Mouse (Mus musculus) brain, adult 10 weeks (tissue): Measurements from ENCODE around the gene Nat8f5. TPM values are rescaled to one million over a fixed set of nuclear protein-coding genes. Genes with fewer than 3 reads are reported as not detected.

Experiments
- polyA plus RNA-seq: library from polyadenylated mRNA; stranded (reverse); fragments of 350-450 nt; fragmentation: Illumina TruSeq; extraction: RNeasy Lipid Tissue Mini Kit (QIAGEN cat#74804); gene quantifications from one replicate; pipeline ENCODE4 v1.2.3, GENCODE M21; 2015; ENCODE audit warnings: low read depth, low replicate concordance

Nat8f5 gene
- 5.1 TPM for polyA plus RNA-seq

GRCm38 (mm10) chr6:85820837-85821236 is at the start of gene Nat8f5, which contains the start of gene Nat8f6:
Nat8f5 (minus strand) TSS chr6:85820972.
Nat8f6 (minus strand) TSS chr6:85820954.

GRCm38 (mm10) chr6:85869006-85869405 is 48.2 kb upstream of the Nat8f5 start, which contains the start of gene Nat8f2:
Nat8f2 (minus strand) TSS chr6:85869158.

GRCm38 (mm10) chr6:85831796-85832321 is 11.1 kb upstream of the Nat8f5 start, which contains the start of gene Nat8:
Nat8 (minus strand) TSS chr6:85832082.

Other genes starting within 250 kb of the Nat8f5 start
- gene Alms1, start 233.4 kb downstream of the Nat8f5 start, polyA plus RNA-seq = 3.9 TPM
- 1.00 TPM for gene Nat8f7, start 107.8 kb downstream of the Nat8f5 start, polyA plus RNA-seq
- 11.6 TPM for gene Nat8f3, start 55.2 kb downstream of the Nat8f5 start, polyA plus RNA-seq
- 0.98 TPM for gene Nat8f6, start within 50 bp of the Nat8f5 start, polyA plus RNA-seq
- 4.3 TPM for gene Nat8, start 11.1 kb upstream of the Nat8f5 start, polyA plus RNA-seq
- gene Nat8f2, start 48.2 kb upstream of the Nat8f5 start, polyA plus RNA-seq = 0.22 TPM
- gene Nat8f4, start 83.9 kb upstream of the Nat8f5 start, polyA plus RNA-seq = 12.3 TPM
- 133 TPM for gene Tprkb, start 90.9 kb upstream of the Nat8f5 start, polyA plus RNA-seq
- 41.6 TPM for gene Nat8f1, start 94.7 kb upstream of the Nat8f5 start, polyA plus RNA-seq
- gene Dusp11, start 140.7 kb upstream of the Nat8f5 start, polyA plus RNA-seq = 62.3 TPM
- not detected for gene Figla, start 195.2 kb upstream of the Nat8f5 start, polyA plus RNA-seq
- gene Add2, start 207.7 kb upstream of the Nat8f5 start, polyA plus RNA-seq = 105 TPM